Mouse (Mus musculus) embryo, embryonic 10 days (tissue): ENCODE data around the gene Gm2022.
"Not testable (repeated sequence)": the region's sequence is repeated elsewhere in the genome, so short reads cannot be mapped to it uniquely, and the experiment has no call there.

Experiments used
- DNase-seq: peaks from one replicate; pipeline ENCODE4 v3.0.0-alpha.2; 2015; ENCODE audit warnings: low spot score

The Gm2022 gene

DNA sequence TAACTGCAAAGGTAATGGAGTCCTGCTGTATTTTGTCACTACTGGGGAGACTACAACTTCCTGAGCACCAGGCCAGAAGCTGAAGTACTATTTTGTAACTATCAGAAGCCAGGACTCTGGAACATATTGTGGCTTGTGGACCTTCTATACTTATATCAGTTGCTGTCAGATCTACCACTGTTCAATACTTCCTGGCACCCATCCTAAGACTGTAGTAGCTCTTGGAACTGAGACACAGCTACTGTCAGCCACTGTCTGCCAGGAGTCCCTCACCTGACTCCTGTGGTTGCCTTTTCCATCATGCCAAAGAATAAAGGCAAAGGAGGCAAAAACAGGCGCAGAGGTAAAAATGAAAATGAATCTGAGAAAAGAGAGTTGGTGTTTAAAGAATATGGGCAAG is at the start of gene Gm2022:
TSS of gene Gm2022 (plus strand) at position 301 of the 400 bp plus-strand sequence.
- DNase-seq: not testable (repeated sequence)

- DNase-seq: not testable (repeated sequence)
Observed at GRCm38 (mm10) chr12:87850657-87851056, 44.5 kb upstream of the Gm2022 start.

GRCm38 (mm10) chr12:87856067-87856466 is 39.1 kb upstream of the Gm2022 start:
- DNase-seq: not testable (repeated sequence)

DNA sequence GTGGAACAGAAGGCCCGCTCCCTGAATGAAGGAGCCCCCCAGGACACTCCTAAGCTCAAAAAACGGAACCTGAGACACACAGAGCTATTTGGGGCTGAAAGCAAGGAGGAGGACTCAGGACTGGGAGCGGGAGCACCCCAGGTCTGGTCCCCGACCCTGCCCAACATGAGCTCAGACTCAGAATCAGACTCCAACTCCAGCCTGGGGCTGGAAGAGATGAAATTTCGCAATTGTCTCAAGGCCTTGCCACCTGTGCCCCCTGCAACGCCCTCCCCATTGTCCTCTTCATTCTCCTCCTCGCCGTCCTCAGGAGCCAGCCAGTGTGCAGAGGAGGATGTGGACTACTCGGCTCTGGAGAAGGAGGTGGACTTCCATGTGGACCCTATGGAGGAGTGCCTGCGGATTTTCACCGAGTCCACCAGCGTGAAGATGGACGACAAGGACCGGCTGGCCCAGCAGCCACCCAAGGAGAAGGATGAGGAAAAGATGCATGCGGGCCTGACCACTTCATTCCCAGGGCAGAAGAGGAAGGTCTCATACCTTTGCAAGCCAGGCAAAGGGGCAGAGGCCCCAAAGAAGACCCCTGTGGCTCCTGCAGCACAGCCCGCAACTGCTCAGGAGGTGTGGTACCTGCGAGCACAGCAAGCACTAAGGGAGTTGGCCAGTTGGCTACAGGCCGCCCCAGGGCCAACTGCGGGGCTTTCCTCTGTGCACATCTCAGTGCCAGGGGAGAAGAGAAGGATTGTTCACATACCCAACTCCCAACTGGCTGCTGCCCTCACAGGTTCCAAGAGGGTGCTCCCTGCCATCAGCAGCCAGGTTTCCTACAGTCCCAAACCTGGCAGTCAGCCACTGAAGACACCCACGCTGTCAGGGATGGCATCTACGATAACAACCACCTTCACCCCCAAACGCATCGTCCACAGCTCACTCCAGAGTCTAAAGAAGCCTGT is 33.2 kb upstream of the Gm2022 start:
- not testable (repeated sequence) for DNase-seq

GRCm38 (mm10) chr12:87863638-87864037 is 31.5 kb upstream of the Gm2022 start:
- DNase-seq: not testable (repeated sequence)

DNA sequence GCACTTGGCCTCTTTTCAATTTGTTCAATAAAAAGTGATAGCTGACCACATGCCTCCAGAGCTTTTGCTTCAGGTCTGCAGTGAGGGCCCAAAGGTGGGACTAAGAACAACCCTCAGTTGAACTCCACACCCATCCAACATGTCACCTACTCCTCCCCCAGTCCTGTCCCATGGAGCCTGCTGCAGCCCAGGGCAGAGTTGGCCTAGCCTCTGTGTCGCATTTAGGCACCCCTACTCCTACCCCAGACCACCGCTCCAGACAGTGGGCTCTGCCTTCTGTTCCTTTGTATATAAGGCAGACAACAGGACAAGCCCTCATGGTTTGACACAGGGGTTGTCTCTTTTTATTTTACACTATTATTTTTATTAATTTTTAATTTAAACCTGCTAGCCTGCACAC is 31.1 kb upstream of the Gm2022 start:
- not testable (repeated sequence) for DNase-seq

GRCm38 (mm10) chr12:87873772-87874171 is 21.4 kb upstream of the Gm2022 start, which contains the start of gene Gm2016:
Gm2016 (plus strand) TSS chr12:87874072.
- DNase-seq: not testable (repeated sequence)

DNA sequence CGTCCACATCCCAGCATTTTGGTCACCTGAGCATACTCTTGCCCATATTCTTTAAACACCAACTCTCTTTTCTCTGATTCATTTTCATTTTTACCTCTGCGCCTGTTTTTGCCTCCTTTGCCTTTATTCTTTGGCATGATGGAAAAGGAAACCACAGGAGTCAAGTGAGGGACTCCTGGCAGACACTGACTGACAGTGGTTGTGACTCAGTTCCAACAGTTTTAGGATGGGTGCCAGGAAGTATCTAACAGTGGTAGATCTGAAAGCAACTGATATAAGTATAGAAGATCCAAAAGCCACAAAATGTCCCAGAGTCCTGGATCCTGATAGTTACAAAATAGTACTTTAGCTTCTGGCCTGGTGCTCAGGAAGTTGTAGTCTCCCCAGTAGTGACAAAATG is 24.6 kb downstream of the Gm2022 start, which contains the start of gene Gm2035:
TSS of gene Gm2035 (minus strand) at position 137 of the 400 bp plus-strand sequence.
- not testable (repeated sequence) for DNase-seq
